Mouse (Mus musculus): ENCODE results near the gene Pla2g6. TPM values are rescaled to one million over a fixed set of nuclear protein-coding genes. Genes with fewer than 3 reads are reported as not detected.

Pla2g6 gene
- total and polyA plus RNA-seq, 3 experiments = 9.3 to 20.9 (median 14.8) TPM

GRCm38 (mm10) chr15:79350866-79351265, 22.7 kb upstream of the Pla2g6 start:
- no peaks in the 10 kb centered on the region for H3K27me3 ChIP-seq (replicated peaks)
- H3K9me3 ChIP-seq (replicated peaks; ENCODE audit: low read length) = peaks cover 21% of the 10 kb centered on the region
- dilution Hi-C loops (cut with MboI; ENCODE audit: extremely low pct_ligation_motif_present, extremely low pct_unique_long_range_greater_than_20kb, low sequenced_read_pairs) = no loop called here
- peak; percentile 50 for DNase-seq (ENCODE audit: extremely low read depth)
- no peak overlapping the region for H3K9ac ChIP-seq (ENCODE audit: insufficient read depth, low read depth)
- H3K4me2 ChIP-seq (ENCODE audit: insufficient read depth, low read depth, poor library complexity, severe bottlenecking) = no peak overlapping the region
- in situ Hi-C loops (cut with MboI; ENCODE audit: low pct_ligation_motif_present, low pct_unique_long_range_greater_than_20kb, low sequenced_read_pairs) = no loop called here
- no peak overlapping the region for H3K4me3 ChIP-seq (replicated peaks in 1 of 3; ENCODE audit: low read depth in 2 of 3, low read length in 2 of 3, poor library complexity in 1 of 3)
- H3K27ac ChIP-seq (ENCODE audit: insufficient read depth, low read depth) = no peak overlapping the region
- H3K4me1 ChIP-seq (ENCODE audit: control insufficient read depth in 1 of 2, insufficient read depth in 2 of 2) = peaks cover 42 to 83% of the 10 kb centered on the region in 2 experiments
- peaks cover 0 to 43% of the 10 kb centered on the region in 2 experiments for H3K36me3 ChIP-seq (replicated peaks in 1 of 2; ENCODE audit: control insufficient read depth in 1 of 2, insufficient read depth in 1 of 2, low read length in 1 of 2)
- TF ChIP-seq MAZ (IDR thresholded peaks at IDR 0.05; ENCODE audit: low read depth, low read length) (no peak), RCOR1 (conservative IDR thresholded peaks at IDR 0.05; ENCODE audit: low read depth, low read length) (no peak), CHD2 (IDR thresholded peaks at IDR 0.05; ENCODE audit: low read length) (no peak), ZNF384 (IDR thresholded peaks at IDR 0.05; ENCODE audit: low read depth, low read length) (no peak), ZMIZ1 (IDR thresholded peaks at IDR 0.05; ENCODE audit: low read depth, low read length) (no peak), NELFE (IDR thresholded peaks at IDR 0.05; ENCODE audit: low read depth, low read length) (no peak), MAFK (IDR thresholded peaks at IDR 0.05; ENCODE audit: insufficient replicate concordance, low read length) (no peak), IRF4 (IDR thresholded peaks at IDR 0.05; ENCODE audit: low read depth, low read length) (peak; percentile 44; the same call in 1 of the 2 replicates), GABPA (IDR thresholded peaks at IDR 0.05; ENCODE audit: insufficient replicate concordance, low read depth, low read length) (no peak), PAX5 (IDR thresholded peaks at IDR 0.05; ENCODE audit: low read length) (no peak), ELF1 (IDR thresholded peaks at IDR 0.05; ENCODE audit: low read depth, low read length) (peak; percentile 30; the same call in 1 of the 2 replicates), POLR2A (IDR thresholded peaks at IDR 0.05; ENCODE audit: low read depth, low read length) (no peak; the same call in 1 of the 2 replicates), E2F4 (IDR thresholded peaks at IDR 0.05; ENCODE audit: insufficient replicate concordance, low read depth, low read length) (no peak), MEF2A (IDR thresholded peaks at IDR 0.05; ENCODE audit: borderline replicate concordance, low read depth, low read length) (no peak), MXI1 (IDR thresholded peaks at IDR 0.05; ENCODE audit: low read depth, low read length) (no peak), TCF12 (IDR thresholded peaks at IDR 0.05; ENCODE audit: low read depth, low read length) (peak; percentile 43; the same call in 1 of the 2 replicates), EP300 (IDR thresholded peaks at IDR 0.05; ENCODE audit: low read length) (peak; percentile 46), SIN3A (IDR thresholded peaks at IDR 0.05; ENCODE audit: low read length) (no peak)
- H3K79me2 ChIP-seq (replicated peaks; ENCODE audit: control insufficient read depth, extremely low read depth, insufficient read depth, poor library complexity, severe bottlenecking) = peaks cover 16% of the 10 kb centered on the region

GRCm38 (mm10) chr15:79348651-79349050, 20.5 kb upstream of the Pla2g6 start:
- H3K4me3 ChIP-seq (replicated peaks in 1 of 3; ENCODE audit: low read depth in 2 of 3, low read length in 2 of 3, poor library complexity in 1 of 3) = peak overlapping the region; percentile 82 to 93 (median 87)
- H3K9me3 ChIP-seq (replicated peaks; ENCODE audit: low read length) = peaks cover 21% of the 10 kb centered on the region
- H3K36me3 ChIP-seq (replicated peaks in 1 of 2; ENCODE audit: control insufficient read depth in 1 of 2, insufficient read depth in 1 of 2, low read length in 1 of 2) = peaks cover 0 to 32% of the 10 kb centered on the region in 2 experiments
- H3K9ac ChIP-seq (ENCODE audit: insufficient read depth, low read depth) = peak overlapping the region; percentile 73
- dilution Hi-C loops (cut with MboI; ENCODE audit: extremely low pct_ligation_motif_present, extremely low pct_unique_long_range_greater_than_20kb, low sequenced_read_pairs) = no loop called here
- no peak for TF ChIP-seq NELFE (IDR thresholded peaks at IDR 0.05; ENCODE audit: low read depth, low read length)
- no peak for TF ChIP-seq CHD2 (IDR thresholded peaks at IDR 0.05; ENCODE audit: low read length)
- TF ChIP-seq PAX5 (IDR thresholded peaks at IDR 0.05; ENCODE audit: low read length) = no peak
- TF ChIP-seq CHD1 (IDR thresholded peaks at IDR 0.05; ENCODE audit: low read depth, low read length) = no peak
- no peak for TF ChIP-seq MEF2A (IDR thresholded peaks at IDR 0.05; ENCODE audit: borderline replicate concordance, low read depth, low read length)
- no peak for TF ChIP-seq CTCF (conservative IDR thresholded peaks at IDR 0.05 in 1 of 2, IDR thresholded peaks at IDR 0.05 in 1 of 2; ENCODE audit: low read depth in 2 of 2, low read length in 2 of 2)
- no peak for TF ChIP-seq USF2 (conservative IDR thresholded peaks at IDR 0.05; ENCODE audit: low read depth, low read length)
- no peak for TF ChIP-seq USF1 (IDR thresholded peaks at IDR 0.05; ENCODE audit: low read depth, low read length)
- no peak for TF ChIP-seq RCOR1 (conservative IDR thresholded peaks at IDR 0.05; ENCODE audit: low read depth, low read length)
- TF ChIP-seq POLR2A (IDR thresholded peaks at IDR 0.05; ENCODE audit: low read depth, low read length) = no peak
- TF ChIP-seq MAX (IDR thresholded peaks at IDR 0.05; ENCODE audit: low read length) = no peak
- no peak for TF ChIP-seq MAFK (IDR thresholded peaks at IDR 0.05; ENCODE audit: insufficient replicate concordance, low read length)
- DNase-seq (ENCODE audit: extremely low read depth) = no peak
- in situ Hi-C loops (cut with MboI; ENCODE audit: low pct_ligation_motif_present, low pct_unique_long_range_greater_than_20kb, low sequenced_read_pairs) = loop anchor here (25.0 kb wide), 1 partner anchor 436 kb away; the partner anchor contains the start of gene Pdxp
- peaks cover 29 to 67% of the 10 kb centered on the region in 2 experiments for H3K4me1 ChIP-seq (ENCODE audit: control insufficient read depth in 1 of 2, insufficient read depth in 2 of 2)
- H3K4me2 ChIP-seq (ENCODE audit: insufficient read depth, low read depth, poor library complexity, severe bottlenecking) = peak overlapping the region; percentile 86
- H3K27me3 ChIP-seq (replicated peaks) = no peaks in the 10 kb centered on the region
- no peak overlapping the region for H3K27ac ChIP-seq (ENCODE audit: insufficient read depth, low read depth)
- H3K79me2 ChIP-seq (replicated peaks; ENCODE audit: control insufficient read depth, extremely low read depth, insufficient read depth, poor library complexity, severe bottlenecking) = peaks cover under 1% of the 10 kb centered on the region; the same call in 1 of the 2 replicates
